In genomic region chr12:117439015-117439605, GRCm38 (mm10) we compare ENCODE assay signal across 14 mouse cellular contexts.
DNase-seq lines count a peak whose midpoint lies in the region; ATAC-seq and TF ChIP-seq lines count a peak whose summit lies in the region.
"Had no signal": no experiment of that assay in that cellular context is flagged by ENCODE, and none has a peak within 500 bp of the region (broad histone marks: within the 10 kb centered on the region; RNA-seq: fewer than 3 reads in every experiment).

No protein-coding gene starts in this region.

- no peaks in the 10 kb centered on the region for H3K36me3 ChIP-seq in forebrain, postnatal 0 days (ENCODE audit: insufficient read depth)
- no peaks in the 10 kb centered on the region for H3K36me3 ChIP-seq in forebrain, embryonic 14.5 days (ENCODE audit: control insufficient read depth, insufficient read depth, low read length)
- no peaks in the 10 kb centered on the region for H3K36me3 ChIP-seq in limb, embryonic 10.5 days
- H3K36me3 ChIP-seq: G1E; heart, embryonic 15.5 days had no signal

- H3K4me1 ChIP-seq in forebrain, postnatal 0 days (ENCODE audit: insufficient read depth), result 0 out of 2 replicates have a peak, but pooled peaks cover 5% of the 10 kb centered on the region
- no peaks in the 10 kb centered on the region for H3K4me1 ChIP-seq in forebrain, embryonic 14.5 days (ENCODE audit: control insufficient read depth, insufficient read depth, low read length)
- H3K4me1 ChIP-seq in limb, embryonic 10.5 days, result peaks cover 6% of the 10 kb centered on the region; the same call in 1 of the 2 replicates
- H3K4me1 ChIP-seq: heart, embryonic 15.5 days had no signal

- intact Hi-C loops in left cerebral cortex, adult 2 months (cut with DNase I), result loop anchor here (2.0 kb wide), 1 partner anchor 64 kb away; no protein-coding TSS in a partner anchor

- peak; percentile 95 for ATAC-seq in forebrain, postnatal 0 days
- ATAC-seq in forebrain, embryonic 14.5 days, result no peak

- WGBS in forebrain, postnatal 0 days, result 61% methylated on average over 11 of the region's 11 CpGs
- 80% methylated on average over 11 of the region's 11 CpGs for whole genome bisulfite sequencing in forebrain, embryonic 14.5 days
- 78% methylated on average over 11 of the region's 11 CpGs for WGBS in limb, embryonic 10.5 days

- no peaks in the 10 kb centered on the region for H3K27me3 ChIP-seq in forebrain, postnatal 0 days (ENCODE audit: insufficient read depth, low read length)
- H3K27me3 ChIP-seq in forebrain, embryonic 14.5 days (replicated peaks; ENCODE audit: control insufficient read depth, insufficient read depth, low read length), result no peaks in the 10 kb centered on the region
- H3K27me3 ChIP-seq in limb, embryonic 10.5 days (ENCODE audit: low read depth, poor library complexity, severe bottlenecking), result no peaks in the 10 kb centered on the region
- H3K27me3 ChIP-seq: heart, embryonic 15.5 days; megakaryocyte, embryonic 14.5 days had no signal

- no peak for TF ChIP-seq CTCF in forebrain, postnatal 0 days (IDR thresholded peaks at IDR 0.05; ENCODE audit: low read depth)
- no peak for TF ChIP-seq CTCF in left cerebral cortex, adult 2 months (IDR thresholded peaks at IDR 0.05)

- H3K4me3 ChIP-seq in forebrain, postnatal 0 days (ENCODE audit: low read depth, low read length), result no peak overlapping the region
- H3K4me3 ChIP-seq in forebrain, embryonic 14.5 days (ENCODE audit: low read depth, low read length), result no peak overlapping the region
- H3K4me3 ChIP-seq in left cerebral cortex, adult 2 months, result no peak overlapping the region
- no peak overlapping the region for H3K4me3 ChIP-seq in limb, embryonic 10.5 days
- H3K4me3 ChIP-seq: heart, embryonic 15.5 days; megakaryocyte, embryonic 14.5 days had no signal

- no peaks in the 10 kb centered on the region for H3K9me3 ChIP-seq in forebrain, postnatal 0 days (ENCODE audit: low read length)
- H3K9me3 ChIP-seq in forebrain, embryonic 14.5 days (replicated peaks; ENCODE audit: control insufficient read depth, low read length), result no peaks in the 10 kb centered on the region
- H3K9me3 ChIP-seq in limb, embryonic 10.5 days (replicated peaks), result no peaks in the 10 kb centered on the region
- H3K9me3 ChIP-seq: heart, embryonic 15.5 days; megakaryocyte, embryonic 14.5 days had no signal

- H3K4me2 ChIP-seq in forebrain, postnatal 0 days (ENCODE audit: low read depth), result no peak overlapping the region
- no peak overlapping the region for H3K4me2 ChIP-seq in forebrain, embryonic 14.5 days (ENCODE audit: low read length)
- H3K4me2 ChIP-seq: heart, embryonic 15.5 days had no signal

- peak; percentile 71 for DNase-seq in forebrain, postnatal 0 days
- DNase-seq in forebrain, embryonic 14.5 days (ENCODE audit: low spot score), result no peak
- peak; percentile 45 to 75 for DNase-seq in frontal cortex, adult 2 months (ENCODE audit: extremely low spot score in 1 of 2, low spot score in 1 of 2)
- DNase-seq in left cerebral cortex, adult 2 months (ENCODE audit: extremely low spot score in 1 of 2, low spot score in 2 of 2), result peak; percentile 29 to 49
- peak; percentile 64 for DNase-seq in right cerebral cortex, adult 18-20 months
- no peak for DNase-seq in limb, embryonic 10.5 days (ENCODE audit: low spot score)
- no peak for DNase-seq in adrenal gland, postnatal 36 days
- no peak for DNase-seq in adrenal gland, adult (ENCODE audit: inconsistent age in 2 of 2, low spot score in 1 of 2)
- DNase-seq: gastrocnemius, postnatal 36 days; kidney, postnatal 25 days; thymus, postnatal 14 days had no signal

- 0 out of 2 replicates have a peak overlapping the region, but pooled peaks have one; percentile 40 for H3K27ac ChIP-seq in forebrain, postnatal 0 days (ENCODE audit: low read depth, low read length)
- H3K27ac ChIP-seq in forebrain, embryonic 14.5 days (ENCODE audit: low read depth, low read length), result no peak overlapping the region
- H3K27ac ChIP-seq in left cerebral cortex, adult 2 months, result no peak overlapping the region
- no peak overlapping the region for H3K27ac ChIP-seq in limb, embryonic 10.5 days
- H3K27ac ChIP-seq: heart, embryonic 15.5 days had no signal

- H3K9ac ChIP-seq in forebrain, postnatal 0 days, result no peak overlapping the region
- no peak overlapping the region for H3K9ac ChIP-seq in forebrain, embryonic 14.5 days (ENCODE audit: low read length)
- H3K9ac ChIP-seq: heart, embryonic 15.5 days had no signal

Comparison
In these comparisons a context has a peak if more than half of its experiments do, and no peak if none do; other contexts are left out.
1. DNase-seq: peak in forebrain, postnatal 0 days (single experiment), frontal cortex, adult 2 months (2 of 2), left cerebral cortex, adult 2 months (2 of 2) and right cerebral cortex, adult 18-20 months (single experiment); none in forebrain, embryonic 14.5 days (single experiment), limb, embryonic 10.5 days (single experiment), adrenal gland, postnatal 36 days (0 of 2) and adrenal gland, adult (0 of 2).